Mouse (Mus musculus): ENCODE data around the gene Zfp995. TPM values are rescaled to one million over a fixed set of nuclear protein-coding genes. Genes with fewer than 3 reads are reported as not detected.
"Not testable (repeated sequence)": the region's sequence is repeated elsewhere in the genome, so short reads cannot be mapped to it uniquely, and the experiment has no call there.

Gene Zfp995
- total RNA-seq (2021), result 1 to 10 TPM; 3.4 to 4.7 TPM

- DNase-seq (ENCODE audit: extremely low spot score in 1 of 2, low spot score in 1 of 2), result peak; percentile 26 to 40
Measured at GRCm38 (mm10) chr17:21909456-21910052, at the start of gene Zfp995. TSS of gene Zfp995 (minus strand) at chr17:21909926.

GRCm38 (mm10) chr17:21909039-21909438 is 687 bp downstream of the Zfp995 start:
- DNase-seq (ENCODE audit: extremely low spot score in 1 of 2, low spot score in 1 of 2), result peak in 1 of 2 experiments; percentile 6

- DNase-seq (ENCODE audit: extremely low spot score in 1 of 2, low spot score in 1 of 2), result no peak
Measured at GRCm38 (mm10) chr17:21871256-21871655, 38.5 kb downstream of the Zfp995 start.

GRCm38 (mm10) chr17:21846322-21846582 is 63.5 kb downstream of the Zfp995 start:
- not testable (repeated sequence) for DNase-seq (ENCODE audit: extremely low spot score in 1 of 2, low spot score in 1 of 2)

- peak; percentile 4 to 8 for DNase-seq (ENCODE audit: extremely low spot score in 1 of 2, low spot score in 1 of 2)
Measured at GRCm38 (mm10) chr17:21845545-21846321, 64.0 kb downstream of the Zfp995 start, which contains the start of gene Zfp820. TSS of gene Zfp820 (minus strand) at chr17:21845772.

- DNase-seq (ENCODE audit: extremely low spot score in 1 of 2, low spot score in 1 of 2), result no peak
Measured at GRCm38 (mm10) chr17:21838510-21838909, 71.2 kb downstream of the Zfp995 start.

Other genes starting within 250 kb of the Zfp995 start
- gene Gm10226, start 218.1 kb downstream of the Zfp995 start, total RNA-seq (2021), result 1 to 10 TPM; 6.5 to 10.0 TPM
- gene Zfp760, start 202.2 kb downstream of the Zfp995 start, total RNA-seq (2021), result 1 to 10 TPM; 7.1 to 7.8 TPM
- 1 to 10 TPM; 3.9 TPM for gene Zfp229, start 179.1 kb downstream of the Zfp995 start, total RNA-seq (2021)
- under 1 TPM; 0.71 to 0.82 TPM for gene Zfp820, start 64.2 kb downstream of the Zfp995 start, total RNA-seq (2021)
- gene Zfp942, start 52.5 kb upstream of the Zfp995 start, total RNA-seq (2021), result 10 to 100 TPM; 15.2 to 18.0 TPM
- 10 to 100 TPM; 18.5 to 21.9 TPM for gene Zfp943, start 52.6 kb upstream of the Zfp995 start, total RNA-seq (2021)

Measured in layer of hippocampus, postnatal 25 days (tissue).